Mouse (Mus musculus) hindbrain, embryonic 16.5 days (tissue): ENCODE data around the gene Cmss1. TPM values are rescaled to one million over a fixed set of nuclear protein-coding genes. Genes with fewer than 3 reads are reported as not detected.
"Not testable (repeated sequence)": the region's sequence is repeated elsewhere in the genome, so short reads cannot be mapped to it uniquely, and the experiment has no call there.

Experiments used
- ATAC-seq: fragments of 200-750 bp; cut with Nextera tagmentation; 2 replicates; pipeline ENCODE4 v1.8.0; 2017; ENCODE audit warnings: moderate TSS enrichment, moderate library complexity
- H3K27ac ChIP-seq: fragments of 300-500 bp; sonication (generic); 2 replicates; pipeline ENCODE4 v1.5.1; 2014; ENCODE audit warnings: low read depth, mild to moderate bottlenecking, control low read depth, low read length, moderate library complexity
- H3K27me3 ChIP-seq: fragments of 300-500 bp; sonication (generic); replicated peaks from 2 replicates; pipeline ENCODE4 v1.6.1; 2014; ENCODE audit warnings: low read length; ENCODE audit not compliant: control insufficient read depth, insufficient read depth
- H3K36me3 ChIP-seq: fragments of 300-500 bp; sonication (generic); 2 replicates; pipeline ENCODE4 v1.6.1; 2014; ENCODE audit warnings: mild to moderate bottlenecking, low read length, moderate library complexity, mixed read lengths; ENCODE audit not compliant: control insufficient read depth, insufficient read depth
- H3K4me1 ChIP-seq: fragments of 300-500 bp; sonication (generic); 2 replicates; pipeline ENCODE4 v1.6.1; 2014; ENCODE audit warnings: low read depth, low read length; ENCODE audit not compliant: control insufficient read depth, insufficient read depth
- H3K4me2 ChIP-seq: fragments of 300-500 bp; sonication (generic); 2 replicates; pipeline ENCODE4 v1.6.1; 2014; ENCODE audit warnings: mild to moderate bottlenecking, low read length, control low read depth, moderate library complexity
- H3K4me3 ChIP-seq: fragments of 300-500 bp; sonication (generic); 2 replicates; pipeline ENCODE4 v1.5.1; 2014; ENCODE audit warnings: mild to moderate bottlenecking, low read length, control low read depth, moderate library complexity
- H3K9ac ChIP-seq: fragments of 300-500 bp; sonication (generic); 2 replicates; pipeline ENCODE4 v1.6.1; 2014; ENCODE audit warnings: low read depth, mild to moderate bottlenecking, control low read depth, low read length, moderate library complexity
- H3K9me3 ChIP-seq: fragments of 300-500 bp; sonication (generic); 2 replicates; pipeline ENCODE4 v1.6.1; 2014; ENCODE audit warnings: mild to moderate bottlenecking, low read length, moderate library complexity; ENCODE audit not compliant: control insufficient read depth
- WGBS: fragments of 180-500 bp; shearing (Covaris S2); extraction: QIAGEN DNeasy Blood & Tissue Kit; methylation state at CpG from one replicate; pipeline ENCODE4 v1.1.7; 2014; 5-methylcytosine and 5-hydroxymethylcytosine counted together
- polyA plus RNA-seq: library from polyadenylated mRNA; unstranded; fragments of >200 nt; fragmentation: Nextera tagmentation; extraction: Ambion mirVana; gene quantifications from 2 replicates; pipeline ENCODE4 v1.2.1, GENCODE M21; 2015

The Cmss1 gene
- polyA plus RNA-seq, 1 experiment from 2014 or later, result 38.4 TPM

- H3K27me3 ChIP-seq, result no peaks in the 10 kb centered on the region
- H3K4me2 ChIP-seq, result no peak overlapping the region
- no peak overlapping the region for H3K27ac ChIP-seq
- 68% methylated on average over 6 of the region's 6 CpGs for WGBS
- H3K4me3 ChIP-seq, result no peak overlapping the region
- no peaks in the 10 kb centered on the region for H3K4me1 ChIP-seq
- no peak for ATAC-seq
- no peaks in the 10 kb centered on the region for H3K36me3 ChIP-seq
- H3K9me3 ChIP-seq, result no peaks in the 10 kb centered on the region
- no peak overlapping the region for H3K9ac ChIP-seq
Observed at GRCm38 (mm10) chr16:57401702-57402101, 205.0 kb downstream of the Cmss1 start.

GRCm38 (mm10) chr16:57399566-57399965 lies 207.1 kb downstream of the Cmss1 start:
- H3K36me3 ChIP-seq, result no peaks in the 10 kb centered on the region
- no peak overlapping the region for H3K4me2 ChIP-seq
- H3K4me1 ChIP-seq, result no peaks in the 10 kb centered on the region
- no peaks in the 10 kb centered on the region for H3K27me3 ChIP-seq
- H3K9me3 ChIP-seq, result no peaks in the 10 kb centered on the region
- no peak for ATAC-seq
- H3K4me3 ChIP-seq, result no peak overlapping the region
- H3K27ac ChIP-seq, result no peak overlapping the region
- no peak overlapping the region for H3K9ac ChIP-seq
- 89% methylated on average over 10 of the region's 10 CpGs for WGBS

- Histone ChIP-seq H3K4me3 (no peak overlapping the region), H3K4me2 (no peak overlapping the region), H3K9ac (no peak overlapping the region), H3K27ac (no peak overlapping the region), H3K27me3 (no peaks in the 10 kb centered on the region), H3K4me1 (no peaks in the 10 kb centered on the region), H3K36me3 (no peaks in the 10 kb centered on the region), H3K9me3 (no peaks in the 10 kb centered on the region)
- WGBS, result 65% methylated on average over 18 of the region's 18 CpGs
- ATAC-seq, result peak; percentile 76; the same call in 1 of the 2 replicates
Observed at GRCm38 (mm10) chr16:57398387-57399214, 208.1 kb downstream of the Cmss1 start.

- no peaks in the 10 kb centered on the region for H3K36me3 ChIP-seq
- 81% methylated on average over 6 of the region's 6 CpGs for WGBS
Observed at GRCm38 (mm10) chr16:57397845-57398244, 208.8 kb downstream of the Cmss1 start.

GRCm38 (mm10) chr16:57396249-57396648 lies 210.4 kb downstream of the Cmss1 start:
- no peaks in the 10 kb centered on the region for H3K4me1 ChIP-seq
- WGBS, result 81% methylated on average over 6 of the region's 6 CpGs
- H3K27me3 ChIP-seq, result no peaks in the 10 kb centered on the region
- no peaks in the 10 kb centered on the region for H3K9me3 ChIP-seq
- H3K36me3 ChIP-seq, result no peaks in the 10 kb centered on the region
- H3K4me3 ChIP-seq, result no peak overlapping the region
- no peak overlapping the region for H3K9ac ChIP-seq
- ATAC-seq, result no peak
- H3K4me2 ChIP-seq, result no peak overlapping the region
- H3K27ac ChIP-seq, result no peak overlapping the region

More at GRCm38 (mm10) chr16:57397845-57398244, 208.8 kb downstream of the Cmss1 start:
- Histone ChIP-seq H3K4me1 (no peaks in the 10 kb centered on the region), H3K4me2 (no peak overlapping the region), H3K4me3 (no peak overlapping the region), H3K27me3 (no peaks in the 10 kb centered on the region), H3K9me3 (no peaks in the 10 kb centered on the region), H3K9ac (no peak overlapping the region), H3K27ac (no peak overlapping the region)
- ATAC-seq, result no peak

- no peaks in the 10 kb centered on the region for H3K4me1 ChIP-seq
Observed at GRCm38 (mm10) chr16:57393161-57393560, 213.5 kb downstream of the Cmss1 start.

GRCm38 (mm10) chr16:57392461-57392860 lies 214.2 kb downstream of the Cmss1 start:
- no peak overlapping the region for H3K4me2 ChIP-seq
- H3K4me1 ChIP-seq, result no peaks in the 10 kb centered on the region
- H3K9ac ChIP-seq, result no peak overlapping the region
- H3K27me3 ChIP-seq, result no peaks in the 10 kb centered on the region
- WGBS, result 73% methylated on average over 2 of the region's 2 CpGs
- H3K9me3 ChIP-seq, result no peaks in the 10 kb centered on the region
- H3K4me3 ChIP-seq, result no peak overlapping the region
- no peak overlapping the region for H3K27ac ChIP-seq
- ATAC-seq, result no peak
- H3K36me3 ChIP-seq, result no peaks in the 10 kb centered on the region

More at GRCm38 (mm10) chr16:57393161-57393560, 213.5 kb downstream of the Cmss1 start:
- H3K36me3 ChIP-seq, result no peaks in the 10 kb centered on the region
- ATAC-seq, result no peak
- H3K9ac ChIP-seq, result no peak overlapping the region
- WGBS, result 62% methylated on average over 11 of the region's 11 CpGs
- H3K9me3 ChIP-seq, result no peaks in the 10 kb centered on the region
- H3K4me2 ChIP-seq, result peak overlapping the region; percentile 25
- no peaks in the 10 kb centered on the region for H3K27me3 ChIP-seq
- H3K27ac ChIP-seq, result no peak overlapping the region
- no peak overlapping the region for H3K4me3 ChIP-seq

GRCm38 (mm10) chr16:57391171-57391570 lies 215.5 kb downstream of the Cmss1 start:
- 29% methylated on average over 21 of the region's 39 CpGs for WGBS

GRCm38 (mm10) chr16:57389566-57390251 lies 217.0 kb downstream of the Cmss1 start:
- no peak overlapping the region for H3K4me2 ChIP-seq
- no peak overlapping the region for H3K4me3 ChIP-seq
- H3K9me3 ChIP-seq, result no peaks in the 10 kb centered on the region
- H3K36me3 ChIP-seq, result no peaks in the 10 kb centered on the region
- no peaks in the 10 kb centered on the region for H3K4me1 ChIP-seq
- H3K9ac ChIP-seq, result no peak overlapping the region
- no peaks in the 10 kb centered on the region for H3K27me3 ChIP-seq
- ATAC-seq, result no peak
- WGBS, result 87% methylated on average over 15 of the region's 15 CpGs
- H3K27ac ChIP-seq, result no peak overlapping the region

More at GRCm38 (mm10) chr16:57391171-57391570, 215.5 kb downstream of the Cmss1 start:
- H3K4me1 ChIP-seq, H3K36me3 ChIP-seq, H3K9ac ChIP-seq, H3K27ac ChIP-seq, ATAC-seq, H3K27me3 ChIP-seq, H3K4me2 ChIP-seq, H3K4me3 ChIP-seq, H3K9me3 ChIP-seq: not testable (repeated sequence)
